Mouse (Mus musculus) MEL (cell line): Measurements from ENCODE around the gene Jpt1.

Source experiments
- CTCF ChIP-seq, 3 experiments: IDR thresholded peaks in 2 of 3; conservative IDR thresholded peaks in 1 of 3; 2 replicates each; pipeline ENCODE4 v1.5.1; 2011 to 2012; ENCODE audit warnings: low read length in 3 of 3, low read depth in 2 of 3, mild to moderate bottlenecking in 2 of 3, improper control_type of control experiment in 1 of 3, inconsistent platforms in 1 of 3, mixed read lengths in 1 of 3, moderate library complexity in 1 of 3; ENCODE audit not compliant: control insufficient read depth in 1 of 3, insufficient read depth in 1 of 3, poor library complexity in 1 of 3, severe bottlenecking in 1 of 3
- GABPA ChIP-seq: IDR thresholded peaks from 2 replicates; pipeline ENCODE4 v1.6.1; 2012; ENCODE audit warnings: low read depth, mild to moderate bottlenecking, inconsistent platforms, low read length, improper control_type of control experiment, moderate library complexity
- JUND ChIP-seq: IDR thresholded peaks from 2 replicates; pipeline ENCODE4 v1.6.1; 2011; ENCODE audit warnings: low read depth, mild to moderate bottlenecking, improper control_type of control experiment, low read length
- KAT2A ChIP-seq: conservative IDR thresholded peaks from 2 replicates; pipeline ENCODE4 v1.6.1; 2012; ENCODE audit warnings: low read depth, low read length, improper control_type of control experiment, inconsistent platforms
- MYC ChIP-seq: IDR thresholded peaks from 2 replicates; pipeline ENCODE4 v1.6.1; 2011; ENCODE audit warnings: low read depth, mild to moderate bottlenecking, low read length, improper control_type of control experiment, moderate library complexity
- POLR2A ChIP-seq, 2 experiments: IDR thresholded peaks; 2 replicates each; pipeline ENCODE4 v1.6.1; 2011 to 2012; ENCODE audit warnings: low read length in 2 of 2, mild to moderate bottlenecking in 2 of 2, control low read depth in 1 of 2, improper control_type of control experiment in 1 of 2, low read depth in 1 of 2, moderate library complexity in 1 of 2; ENCODE audit not compliant: control insufficient read depth in 1 of 2, insufficient read depth in 1 of 2, poor library complexity in 1 of 2
- POLR2AphosphoS5 ChIP-seq: IDR thresholded peaks from 2 replicates; pipeline ENCODE4 v1.6.1; 2012; ENCODE audit warnings: low read depth, borderline replicate concordance, mild to moderate bottlenecking, inconsistent platforms, low read length, moderate library complexity, mixed read lengths
- TAL1 ChIP-seq: IDR thresholded peaks from 2 replicates; pipeline ENCODE4 v1.6.1; 2012; ENCODE audit warnings: mild to moderate bottlenecking, inconsistent platforms, low read length, moderate library complexity, mixed read lengths
- TCF12 ChIP-seq: IDR thresholded peaks from 2 replicates; pipeline ENCODE4 v1.6.1; 2014; ENCODE audit warnings: low read depth, mild to moderate bottlenecking, inconsistent platforms, low read length, improper control_type of control experiment, moderate library complexity

GRCm38 (mm10) chr11:115515021-115515420 lies 834 bp upstream of the Jpt1 start:
- TF ChIP-seq KAT2A (no peak), POLR2A (IDR thresholded peaks at IDR 0.05; ENCODE audit: control insufficient read depth in 1 of 2, insufficient read depth in 1 of 2, low read depth in 1 of 2, low read length in 2 of 2, poor library complexity in 1 of 2) (no peak), CTCF (IDR thresholded peaks at IDR 0.05 in 2 of 3, conservative IDR thresholded peaks at IDR 0.05 in 1 of 3; ENCODE audit: control insufficient read depth in 1 of 3, insufficient read depth in 1 of 3, low read depth in 2 of 3, low read length in 3 of 3, poor library complexity in 1 of 3, severe bottlenecking in 1 of 3) (no peak), GABPA (no peak), JUND (no peak), MYC (no peak), TCF12 (no peak), POLR2AphosphoS5 (no peak), TAL1 (no peak)
